Mouse (Mus musculus) myocyte (in vitro differentiated cells): ENCODE measurements around the gene Zfp652. TPM values are rescaled to one million over a fixed set of nuclear protein-coding genes. Genes with fewer than 3 reads are reported as not detected.

ENCODE experiments used
- H3K27me3 ChIP-seq: one replicate; pipeline ENCODE4 v1.6.1; 2011; ENCODE audit not compliant: control insufficient read depth, insufficient read depth, insufficient read length
- H3K36me3 ChIP-seq: one replicate; pipeline ENCODE4 v1.6.1; 2011; ENCODE audit not compliant: control insufficient read depth, insufficient read depth
- H3K4me2 ChIP-seq: one replicate; pipeline ENCODE4 v1.6.1; 2011; ENCODE audit warnings: low read depth, control low read depth
- H3K4me3 ChIP-seq: one replicate; pipeline ENCODE4 v1.5.1; 2011; ENCODE audit warnings: mild to moderate bottlenecking, control low read depth, moderate library complexity
- H3K79me2 ChIP-seq: one replicate; pipeline ENCODE4 v1.6.1; 2011; ENCODE audit not compliant: control insufficient read depth, insufficient read depth
- H3ac ChIP-seq: one replicate; pipeline ENCODE4 v1.6.1; 2011; ENCODE audit not compliant: control insufficient read depth, insufficient read length
- CEBPB ChIP-seq: IDR thresholded peaks from 2 replicates; pipeline ENCODE4 v1.6.1; 2011; ENCODE audit warnings: mild to moderate bottlenecking, moderate library complexity; ENCODE audit not compliant: poor library complexity, insufficient read depth, severe bottlenecking
- E2F4 ChIP-seq: IDR thresholded peaks from one replicate; pipeline ENCODE4 v1.6.1; 2011; ENCODE audit warnings: mild to moderate bottlenecking, control low read depth, moderate library complexity; ENCODE audit not compliant: insufficient read depth
- MAX ChIP-seq: IDR thresholded peaks from one replicate; pipeline ENCODE4 v1.6.1; 2011; ENCODE audit warnings: low read depth, mild to moderate bottlenecking, control low read depth
- MYOD1 ChIP-seq, 3 experiments: IDR thresholded peaks; one replicate each; pipeline ENCODE4 v1.6.1; 2011; ENCODE audit warnings: control low read depth in 2 of 3, low read depth in 2 of 3, mild to moderate bottlenecking in 2 of 3, moderate library complexity in 1 of 3; ENCODE audit not compliant: insufficient read length in 2 of 3, control insufficient read depth in 1 of 3
- MYOG ChIP-seq, 3 experiments: IDR thresholded peaks; one replicate each; pipeline ENCODE4 v1.6.1; 2011; ENCODE audit warnings: control low read depth in 2 of 3, low read depth in 2 of 3, mild to moderate bottlenecking in 2 of 3; ENCODE audit not compliant: insufficient read length in 2 of 3, control insufficient read depth in 1 of 3, insufficient read depth in 1 of 3
- POLR2A ChIP-seq: IDR thresholded peaks from one replicate; pipeline ENCODE4 v1.6.1; 2011; ENCODE audit warnings: low read depth, mild to moderate bottlenecking, control low read depth, moderate library complexity; ENCODE audit not compliant: insufficient read length
- POLR2AphosphoS2 ChIP-seq: IDR thresholded peaks from one replicate; pipeline ENCODE4 v1.6.1; 2011; ENCODE audit warnings: low read depth, control low read depth; ENCODE audit not compliant: insufficient read length
- REST ChIP-seq: IDR thresholded peaks from one replicate; pipeline ENCODE4 v1.6.1; 2011; ENCODE audit warnings: mild to moderate bottlenecking, control low read depth, moderate library complexity; ENCODE audit not compliant: insufficient read depth, insufficient read length
- SRF ChIP-seq: IDR thresholded peaks from one replicate; pipeline ENCODE4 v1.6.1; 2011; ENCODE audit warnings: low read depth; ENCODE audit not compliant: control insufficient read depth, insufficient read length
- TCF12 ChIP-seq: IDR thresholded peaks from one replicate; pipeline ENCODE4 v1.6.1; 2011; ENCODE audit warnings: mild to moderate bottlenecking, control low read depth; ENCODE audit not compliant: poor library complexity, insufficient read depth, severe bottlenecking
- TCF3 ChIP-seq: IDR thresholded peaks from one replicate; pipeline ENCODE4 v1.6.1; 2011; ENCODE audit warnings: low read depth, control low read depth; ENCODE audit not compliant: insufficient read length
- USF1 ChIP-seq: IDR thresholded peaks from one replicate; pipeline ENCODE4 v1.6.1; 2011; ENCODE audit warnings: low read depth, mild to moderate bottlenecking, control low read depth, moderate library complexity
- polyA plus RNA-seq: library from polyadenylated mRNA; unstranded; fragments of >200 nt; fragmentation: generic; extraction: Trizol; gene quantifications from one replicate; pipeline ENCODE4 v1.2.1, GENCODE M21; 2012; ENCODE audit warnings: missing spikeins

Zfp652 gene
- polyA plus RNA-seq, 1 experiment, result 6.4 TPM

- H3ac ChIP-seq, result no peak overlapping the region
- H3K27me3 ChIP-seq, result no peaks in the 10 kb centered on the region
- TF ChIP-seq USF1 (no peak), TCF3 (no peak), MYOD1 (IDR thresholded peaks at IDR 0.05; ENCODE audit: control insufficient read depth in 1 of 3, insufficient read length in 2 of 3, low read depth in 2 of 3) (no peak), TCF12 (no peak), CEBPB (no peak), MYOG (IDR thresholded peaks at IDR 0.05; ENCODE audit: control insufficient read depth in 1 of 3, insufficient read depth in 1 of 3, insufficient read length in 2 of 3, low read depth in 2 of 3) (no peak), POLR2A (no peak), SRF (no peak)
- no peaks in the 10 kb centered on the region for H3K79me2 ChIP-seq
- H3K4me2 ChIP-seq, result no peak overlapping the region
- no peak overlapping the region for H3K4me3 ChIP-seq
- H3K36me3 ChIP-seq, result no peaks in the 10 kb centered on the region
These were observed 131.0 kb downstream of the Zfp652 start for GRCm38 (mm10) chr11:95843421-95843950.

DNA sequence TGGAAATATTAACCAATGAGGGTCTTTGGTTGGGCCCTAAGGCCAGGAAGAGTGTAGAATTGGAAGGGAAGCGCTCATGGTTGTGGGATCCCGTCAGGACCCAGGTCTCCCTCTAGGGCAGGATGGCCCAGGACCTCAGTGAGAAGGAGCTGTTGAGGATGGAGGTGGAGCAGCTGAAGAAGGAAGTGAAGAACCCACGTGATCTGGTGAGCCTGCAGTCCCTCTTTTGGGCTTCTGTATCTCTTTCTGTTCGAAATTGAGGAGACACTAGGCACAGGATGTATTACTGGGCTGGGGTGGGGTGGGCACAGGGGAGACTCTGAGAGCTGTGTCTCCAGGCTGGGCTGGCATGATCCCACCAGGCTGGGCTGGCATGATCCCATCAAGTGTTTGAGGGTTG, 132.5 kb downstream of the Zfp652 start:
- H3K4me2 ChIP-seq, result no peak overlapping the region
- no peaks in the 10 kb centered on the region for H3K79me2 ChIP-seq
- no peaks in the 10 kb centered on the region for H3K27me3 ChIP-seq
- no peaks in the 10 kb centered on the region for H3K36me3 ChIP-seq
- H3ac ChIP-seq, result no peak overlapping the region
- H3K4me3 ChIP-seq, result no peak overlapping the region
- no peak for TF ChIP-seq MYOG (IDR thresholded peaks at IDR 0.05; ENCODE audit: control insufficient read depth in 1 of 3, insufficient read depth in 1 of 3, insufficient read length in 2 of 3, low read depth in 2 of 3)
- no peak for TF ChIP-seq CEBPB
- no peak for TF ChIP-seq TCF3
- no peak for TF ChIP-seq POLR2A
- TF ChIP-seq POLR2AphosphoS2, result no peak
- no peak for TF ChIP-seq MAX
- TF ChIP-seq MYOD1 (IDR thresholded peaks at IDR 0.05; ENCODE audit: control insufficient read depth in 1 of 3, insufficient read length in 2 of 3, low read depth in 2 of 3), result no peak
- no peak for TF ChIP-seq TCF12
- no peak for TF ChIP-seq USF1
- no peak for TF ChIP-seq SRF
- TF ChIP-seq REST, result no peak
- TF ChIP-seq E2F4, result no peak

- Histone ChIP-seq H3K36me3 (no peaks in the 10 kb centered on the region), H3K4me2 (no peak overlapping the region), H3K27me3 (no peaks in the 10 kb centered on the region), H3K4me3 (no peak overlapping the region), H3K79me2 (no peaks in the 10 kb centered on the region), H3ac (no peak overlapping the region)
- TF ChIP-seq USF1 (no peak), TCF3 (no peak), CEBPB (no peak), REST (no peak), SRF (no peak), MYOG (IDR thresholded peaks at IDR 0.05; ENCODE audit: control insufficient read depth in 1 of 3, insufficient read depth in 1 of 3, insufficient read length in 2 of 3, low read depth in 2 of 3) (no peak), MAX (no peak), POLR2A (no peak), MYOD1 (IDR thresholded peaks at IDR 0.05; ENCODE audit: control insufficient read depth in 1 of 3, insufficient read length in 2 of 3, low read depth in 2 of 3) (no peak), E2F4 (no peak), POLR2AphosphoS2 (no peak), TCF12 (no peak)
These were observed 138.4 kb downstream of the Zfp652 start for GRCm38 (mm10) chr11:95850898-95851297.

- Histone ChIP-seq H3K79me2 (no peaks in the 10 kb centered on the region), H3K4me2 (no peak overlapping the region), H3K36me3 (no peaks in the 10 kb centered on the region), H3K27me3 (no peaks in the 10 kb centered on the region), H3K4me3 (no peak overlapping the region), H3ac (no peak overlapping the region)
- TF ChIP-seq E2F4, result no peak
- no peak for TF ChIP-seq SRF
These were observed 141.2 kb downstream of the Zfp652 start for GRCm38 (mm10) chr11:95853684-95854083.

DNA sequence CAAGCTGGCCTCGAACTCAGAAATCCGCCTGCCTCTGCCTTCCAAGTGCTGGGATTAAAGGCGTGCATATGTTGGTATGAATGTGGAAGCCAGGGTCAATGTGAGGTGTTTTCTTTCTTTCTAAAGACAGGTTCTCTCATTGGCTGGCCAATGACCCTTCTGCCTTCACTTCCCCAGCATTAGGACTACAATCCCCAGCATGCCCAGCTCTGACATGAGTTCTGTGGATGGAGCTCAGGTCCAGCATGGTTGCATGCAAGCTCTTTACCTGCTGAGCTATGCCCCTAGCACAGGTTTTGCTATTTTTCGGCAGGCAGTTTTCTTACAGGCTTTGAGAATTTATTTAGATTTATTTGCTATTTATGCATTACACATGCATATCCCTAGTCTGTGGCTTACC, 144.8 kb downstream of the Zfp652 start:
- H3K27me3 ChIP-seq, result no peaks in the 10 kb centered on the region
- no peak for TF ChIP-seq USF1
- no peak for TF ChIP-seq POLR2AphosphoS2
- TF ChIP-seq E2F4, result no peak
- TF ChIP-seq TCF12, result no peak
- no peak for TF ChIP-seq POLR2A
- TF ChIP-seq TCF3, result no peak
- no peak for TF ChIP-seq REST
- TF ChIP-seq MYOG (IDR thresholded peaks at IDR 0.05; ENCODE audit: control insufficient read depth in 1 of 3, insufficient read depth in 1 of 3, insufficient read length in 2 of 3, low read depth in 2 of 3), result no peak
- no peak for TF ChIP-seq MAX
- no peak for TF ChIP-seq CEBPB
- TF ChIP-seq MYOD1 (IDR thresholded peaks at IDR 0.05; ENCODE audit: control insufficient read depth in 1 of 3, insufficient read length in 2 of 3, low read depth in 2 of 3), result no peak
- no peak for TF ChIP-seq SRF
- H3K4me3 ChIP-seq, result no peak overlapping the region
- H3K79me2 ChIP-seq, result no peaks in the 10 kb centered on the region
- no peak overlapping the region for H3ac ChIP-seq
- H3K36me3 ChIP-seq, result no peaks in the 10 kb centered on the region
- no peak overlapping the region for H3K4me2 ChIP-seq
